Mouse (Mus musculus) spleen, postnatal 14 days (tissue): ENCODE measurements around the gene Ccdc181.
A peak's percentile ranks its signal among the peaks of the same experiment; 100 is the strongest.

Experiments
- DNase-seq, 2 experiments: peaks; one replicate each; pipeline ENCODE4 v3.0.0; 2021 to 2022; ENCODE audit warnings: low spot score in 2 of 2

The Ccdc181 gene

DNA sequence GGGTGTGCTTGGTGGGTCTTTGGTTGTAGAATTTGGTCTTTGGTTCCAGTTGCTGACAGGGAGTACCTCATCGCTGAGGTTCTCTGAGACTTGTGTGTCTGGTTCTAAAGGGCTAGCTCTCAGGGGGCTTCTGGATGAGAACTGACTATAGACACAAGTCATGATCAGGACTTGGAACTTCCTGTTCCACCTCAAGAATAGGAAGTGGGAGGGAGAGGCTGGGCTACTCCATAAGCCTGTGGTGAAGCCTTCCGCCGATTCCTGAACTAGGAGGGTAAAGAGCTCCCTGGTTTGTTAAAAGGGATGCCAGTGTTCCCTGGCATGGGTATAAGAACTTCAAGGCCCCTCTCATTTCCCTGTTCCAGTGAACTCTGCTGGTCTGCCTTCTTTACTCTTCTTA lies 8.6 kb downstream of the Ccdc181 start:
- no peak for DNase-seq

DNA sequence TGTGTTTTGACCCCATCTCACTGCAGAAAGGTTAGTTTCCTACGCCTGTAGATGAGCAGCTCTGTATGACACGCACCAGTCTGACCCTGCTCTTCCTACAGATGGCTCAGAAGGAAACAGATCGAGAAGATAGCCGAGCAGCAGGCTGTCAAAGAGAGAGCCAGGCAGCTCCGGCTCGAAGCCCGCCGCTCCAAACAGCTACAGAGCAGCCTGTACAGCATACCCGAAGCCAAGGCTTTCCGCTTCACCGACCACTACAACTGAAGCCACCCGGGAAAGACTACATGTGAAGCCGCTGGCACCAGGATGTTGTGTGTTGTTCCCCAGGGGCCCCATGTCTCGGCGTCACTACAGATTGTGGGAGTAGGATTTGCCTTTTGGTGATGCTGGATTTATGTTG lies 12.0 kb downstream of the Ccdc181 start:
- no peak for DNase-seq

DNA sequence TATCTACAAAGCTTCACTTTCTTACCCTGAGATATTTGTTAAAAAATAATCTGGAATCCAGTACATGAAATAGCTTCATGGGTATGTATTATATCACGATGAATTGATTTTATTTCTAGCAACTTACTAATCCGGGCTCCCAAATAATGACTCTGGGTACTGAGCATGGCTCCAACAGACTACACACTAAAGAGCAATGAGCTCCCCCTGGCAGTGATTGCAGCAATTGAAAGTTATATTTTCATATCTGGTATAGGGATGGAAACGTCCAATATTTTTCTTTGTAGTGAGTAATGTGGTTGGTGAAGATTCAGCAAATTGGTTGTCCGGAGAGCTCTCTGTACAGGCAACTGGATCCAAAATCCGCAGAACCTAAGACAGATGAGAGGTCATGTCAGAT lies 16.7 kb downstream of the Ccdc181 start:
- no peak for DNase-seq

DNA sequence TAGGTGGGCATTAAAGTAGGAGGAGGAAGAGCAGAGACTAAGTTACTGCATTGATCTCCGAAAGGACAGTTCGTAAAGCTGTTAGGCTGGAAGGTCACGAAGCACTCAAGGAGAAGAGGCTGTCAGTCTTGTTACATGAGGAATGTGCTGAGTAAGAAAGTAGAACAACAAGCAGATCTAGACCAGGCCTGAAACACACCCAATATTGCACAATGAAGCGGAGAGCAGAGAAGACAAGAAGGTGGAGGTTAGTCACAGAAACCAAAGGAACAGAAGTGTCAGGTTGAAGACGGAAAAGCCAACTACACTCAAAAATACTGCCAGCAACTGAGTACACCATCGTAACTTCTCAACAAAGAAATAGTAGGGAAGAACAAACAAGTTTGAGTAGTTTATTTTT lies 18.7 kb downstream of the Ccdc181 start:
- no peak for DNase-seq

DNA sequence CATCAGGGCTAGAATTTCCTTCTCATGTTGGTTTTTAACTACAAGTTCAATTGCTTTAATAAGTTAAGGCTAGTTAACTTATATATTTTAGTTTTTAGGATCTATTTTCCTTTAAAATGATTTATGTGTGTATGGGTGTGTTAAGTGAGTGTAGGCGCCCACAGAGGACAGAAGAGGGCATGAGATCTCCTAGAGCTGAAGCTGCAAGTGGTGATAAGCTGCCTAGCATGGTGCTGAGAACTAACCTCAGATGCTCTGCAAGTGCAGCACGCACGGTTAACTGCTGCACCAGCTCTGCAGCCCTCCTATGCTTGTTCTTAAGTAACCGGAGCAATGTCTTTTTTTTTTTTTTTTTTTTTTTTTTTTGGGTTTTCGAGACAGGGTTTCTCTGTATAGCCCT lies 21.1 kb downstream of the Ccdc181 start:
- no peak for DNase-seq

DNA sequence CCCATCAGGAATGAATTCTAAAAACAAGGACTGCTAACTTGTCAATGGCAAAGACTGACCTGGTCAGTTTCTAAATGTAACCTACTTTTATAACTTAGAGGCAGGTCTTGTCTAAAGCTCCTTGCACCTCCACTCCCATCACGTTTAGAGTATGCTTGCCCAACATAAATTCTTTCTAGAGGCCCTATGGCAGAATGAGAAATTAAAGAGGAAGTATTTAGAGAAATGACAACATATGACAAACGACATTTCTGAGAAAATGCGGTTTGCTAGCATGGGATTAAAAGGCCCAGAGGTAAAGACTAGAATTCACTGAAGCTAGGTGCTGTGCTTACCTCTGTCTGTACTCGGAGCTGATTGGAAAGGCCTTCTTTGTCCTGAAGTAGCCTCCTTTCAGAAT lies 26.6 kb downstream of the Ccdc181 start:
- DNase-seq = no peak

DNA sequence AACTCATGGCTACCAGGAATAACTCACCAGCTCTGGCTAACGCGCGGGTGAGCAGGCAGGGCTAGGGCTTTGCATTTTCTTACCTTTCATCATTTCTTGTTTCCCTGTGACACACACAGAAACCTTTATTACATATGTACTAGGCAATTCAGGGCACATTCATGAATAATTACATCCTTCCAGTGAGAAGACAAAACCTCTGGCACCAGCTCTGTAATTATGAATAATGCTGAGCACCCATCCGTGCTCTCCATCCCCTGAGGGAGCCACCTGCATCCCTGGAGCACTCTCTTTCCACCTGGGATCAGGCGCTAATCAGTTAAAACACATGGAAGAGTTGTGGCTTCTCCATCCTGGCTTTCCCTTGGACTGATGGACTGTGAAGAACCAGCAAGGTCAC lies 28.4 kb downstream of the Ccdc181 start, which contains the start of gene Nme7:
Gene Nme7, plus strand, starts transcription at position 301 of the 400 bp plus-strand sequence.
- no peak for DNase-seq

DNA sequence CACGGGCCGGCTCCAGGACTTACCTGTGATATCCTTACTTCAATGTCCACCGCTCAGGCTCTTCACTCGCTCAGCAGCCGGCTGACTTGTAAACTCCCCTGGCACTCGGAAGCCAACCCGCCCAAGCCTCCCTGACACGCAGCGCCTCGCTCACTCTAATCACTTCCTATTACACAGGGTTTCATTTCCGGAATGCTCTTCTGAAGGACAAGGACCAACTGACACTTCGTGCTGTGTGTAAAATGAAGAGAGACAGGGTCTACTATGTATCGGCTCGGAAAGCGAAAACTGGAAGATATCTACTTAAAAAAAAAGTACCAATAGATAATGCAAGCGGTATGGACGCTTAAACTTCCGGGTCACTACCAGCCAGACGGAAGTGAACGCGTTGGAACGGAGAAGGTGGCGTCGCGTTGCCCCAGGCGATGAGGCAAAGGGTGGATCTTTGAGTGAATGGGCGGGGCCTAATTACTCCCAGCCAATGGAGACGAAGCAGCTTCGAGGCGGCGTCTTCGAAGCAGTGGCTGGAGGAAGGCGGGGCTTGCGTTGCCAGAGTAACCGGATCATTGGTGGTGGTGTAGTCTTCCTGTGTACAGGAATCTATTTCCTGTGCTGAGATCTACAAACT lies 31.9 kb downstream of the Ccdc181 start, which contains the start of gene Blzf1:
Gene Blzf1, minus strand, starts transcription at position 366 of the 628 bp plus-strand sequence.
- peak; percentile 94 to 97 for DNase-seq

DNA sequence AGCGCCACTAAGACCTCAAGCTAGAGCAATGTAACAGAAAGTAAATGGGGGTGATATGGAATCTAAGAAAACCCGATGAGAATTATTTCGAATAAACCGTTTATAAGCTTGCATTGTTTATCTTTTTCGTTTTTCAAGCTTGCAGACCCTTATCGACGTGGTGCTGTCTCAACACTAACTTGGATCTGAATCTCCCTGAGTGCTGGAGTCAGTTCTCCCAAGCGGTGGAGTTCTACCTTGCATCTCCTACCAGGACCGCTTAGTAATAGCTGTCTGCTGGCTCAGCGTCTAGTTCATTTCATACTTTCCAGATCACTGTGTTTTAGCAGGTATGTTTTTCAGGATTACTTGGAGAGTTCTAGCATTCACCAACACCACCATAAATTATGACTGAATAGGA lies 32.5 kb downstream of the Ccdc181 start:
- DNase-seq = no peak

DNA sequence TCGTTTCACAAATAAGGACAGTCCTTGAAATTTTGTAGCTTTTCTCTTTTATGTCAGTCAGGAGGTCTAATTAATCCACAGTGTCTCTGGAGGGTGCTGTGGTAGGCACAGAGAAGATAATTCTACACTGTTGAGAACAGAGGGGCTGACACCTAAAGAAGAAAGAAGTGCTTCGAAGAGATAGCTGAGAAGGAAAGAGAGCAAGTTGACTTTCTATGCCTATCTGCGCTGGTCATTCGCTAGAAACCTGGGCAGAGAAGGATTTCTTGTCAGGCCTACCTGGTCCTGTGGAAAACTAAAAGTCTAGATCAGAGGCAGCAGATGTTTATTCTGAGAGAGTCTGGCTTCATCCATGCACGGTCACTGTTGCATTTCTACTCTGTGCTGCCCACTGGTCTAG lies 38.7 kb downstream of the Ccdc181 start:
- DNase-seq = no peak

DNA sequence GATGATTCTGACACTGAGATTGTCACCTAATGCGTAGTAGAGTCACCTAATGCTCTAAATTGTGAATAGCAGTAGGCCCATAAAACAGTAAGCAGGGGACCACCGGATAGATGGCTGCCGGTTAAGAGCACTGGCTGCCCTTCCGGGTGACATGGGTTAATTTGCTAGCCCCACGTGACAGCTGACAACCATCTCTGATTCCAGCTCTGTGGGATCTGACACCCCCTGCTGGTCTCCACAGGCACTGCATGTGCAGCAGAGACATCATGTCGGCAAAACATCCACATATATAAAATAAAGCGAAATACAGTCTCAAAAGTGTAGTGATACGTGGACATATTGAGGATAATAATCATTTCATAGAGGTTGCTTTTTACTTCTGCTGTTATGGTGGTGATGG lies 39.9 kb downstream of the Ccdc181 start:
- DNase-seq = peak; percentile 19 to 31

DNA sequence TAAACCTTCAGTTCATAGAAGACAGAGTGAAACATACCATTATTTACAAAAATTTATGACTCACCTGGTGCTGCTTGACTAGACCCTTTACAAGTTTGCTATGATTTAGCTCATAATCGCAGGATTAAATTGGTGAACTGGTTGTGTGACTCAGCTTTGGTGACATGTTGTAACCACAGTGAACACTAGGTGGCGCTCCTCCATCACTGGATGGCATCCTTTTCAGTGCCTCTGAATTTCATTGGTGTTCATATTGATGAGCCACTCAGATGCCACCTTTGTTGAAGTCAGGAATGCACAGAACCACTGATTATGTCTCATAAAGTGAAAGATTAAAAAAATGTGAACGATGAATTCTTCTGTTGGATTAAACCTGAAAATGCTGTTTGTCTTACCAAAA lies 41.3 kb downstream of the Ccdc181 start:
- peak; percentile 36 to 67 for DNase-seq

DNA sequence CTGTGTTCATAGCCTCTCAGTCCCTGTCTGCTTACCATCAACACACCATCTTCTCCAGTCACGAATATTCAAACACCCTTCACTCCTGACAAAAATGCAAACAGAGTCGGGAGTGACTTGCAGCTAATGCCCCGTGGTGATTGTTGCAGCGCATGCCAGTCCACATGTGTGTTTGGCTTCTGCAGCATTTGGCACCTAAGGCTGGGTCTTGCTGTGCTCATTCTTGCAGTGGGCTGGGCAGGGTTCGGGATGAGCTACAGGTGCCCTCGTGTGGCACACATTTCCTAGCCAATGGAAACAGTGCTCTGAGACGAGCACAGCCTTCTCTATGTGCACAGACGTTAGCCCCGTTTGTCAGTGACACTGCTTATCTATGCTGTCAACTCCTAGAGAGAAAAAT lies 41.9 kb downstream of the Ccdc181 start:
- no peak for DNase-seq

DNA sequence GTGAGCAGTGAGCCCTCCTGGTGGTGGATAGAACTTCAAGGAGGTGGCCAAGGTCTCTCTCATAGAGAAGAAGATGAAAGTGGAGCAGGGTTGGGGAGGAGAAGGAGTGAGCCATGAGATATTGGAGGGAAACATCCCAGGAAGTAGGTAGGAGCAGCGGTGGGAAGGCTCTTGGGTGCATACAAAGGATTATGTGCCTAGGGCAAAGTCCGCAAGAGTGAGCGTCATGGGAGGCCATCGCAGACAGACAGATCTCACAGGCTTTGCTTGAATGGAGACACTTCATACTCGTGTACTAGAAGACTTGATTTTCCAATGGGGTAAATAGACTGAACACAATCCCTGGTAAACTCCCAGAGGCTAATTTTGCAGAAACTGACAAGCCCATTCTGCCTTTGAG lies 43.1 kb downstream of the Ccdc181 start:
- DNase-seq = no peak

DNA sequence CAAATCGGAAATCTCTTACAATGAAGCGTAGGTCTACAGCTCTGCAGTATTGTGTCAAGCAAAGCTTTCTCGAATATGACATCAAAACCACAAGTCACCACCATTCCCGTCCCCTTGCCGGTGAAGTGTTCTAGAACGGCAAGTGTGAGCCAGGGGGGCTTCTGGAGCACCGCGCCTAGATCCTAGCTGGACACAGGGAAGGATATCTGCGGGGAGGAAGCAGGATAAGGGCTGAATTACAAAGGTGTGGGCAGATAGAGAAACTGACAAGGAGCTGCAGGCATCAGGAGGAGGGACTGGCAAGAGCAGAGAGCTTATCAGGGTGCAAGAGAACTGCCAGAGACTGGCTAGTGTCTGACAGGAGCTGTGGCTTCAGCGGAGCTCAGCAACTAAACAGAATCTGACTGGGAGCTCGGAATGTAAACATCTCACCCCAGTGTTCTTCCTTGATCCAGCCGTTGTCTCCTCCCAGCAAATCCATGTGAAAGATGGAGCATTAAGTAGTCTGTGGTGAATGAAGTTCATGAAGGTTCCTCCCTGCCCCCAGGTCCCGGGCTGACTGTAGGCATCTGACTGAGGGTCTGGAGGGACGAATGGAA lies 44.3 kb downstream of the Ccdc181 start:
- no peak for DNase-seq

DNA sequence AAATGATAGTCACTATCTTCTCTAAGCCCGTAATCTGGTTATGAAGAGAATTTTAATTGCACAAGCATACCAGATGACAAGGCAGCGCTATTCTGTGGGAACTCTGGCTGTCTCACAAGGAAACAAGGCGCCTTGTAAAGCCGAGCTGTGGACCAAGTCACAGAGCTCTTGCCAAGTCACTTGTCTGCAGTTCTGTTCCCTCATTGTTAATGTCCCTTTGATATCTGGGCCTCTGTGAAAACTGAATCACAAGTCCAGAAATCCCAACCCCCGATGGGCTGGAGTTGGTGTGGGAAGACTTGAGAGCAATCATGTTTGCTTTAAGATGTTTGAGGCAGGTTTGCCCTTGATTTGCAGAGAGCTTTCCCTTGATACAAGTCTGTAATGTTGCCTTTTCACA lies 45.3 kb downstream of the Ccdc181 start:
- DNase-seq = no peak

DNA sequence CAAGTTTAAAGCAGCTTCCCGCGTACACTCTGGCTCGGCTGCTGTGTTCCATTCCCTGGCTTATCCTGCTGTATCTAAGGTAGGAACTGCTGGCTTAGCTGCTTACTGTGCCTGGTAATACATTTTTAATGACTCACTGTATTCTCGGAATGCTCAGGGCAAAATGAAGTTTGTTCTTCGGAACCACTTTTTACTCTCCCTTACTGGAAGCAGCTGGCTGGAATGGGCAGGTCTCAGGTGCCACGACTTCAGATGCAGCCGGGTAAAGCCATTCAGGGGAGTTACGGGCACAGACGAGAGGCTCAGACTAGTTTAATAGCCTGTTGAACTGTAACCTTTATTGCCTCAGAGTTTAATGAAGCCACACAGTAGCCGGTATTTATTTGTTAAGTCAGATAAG lies 46.0 kb downstream of the Ccdc181 start:
- DNase-seq = no peak

DNA sequence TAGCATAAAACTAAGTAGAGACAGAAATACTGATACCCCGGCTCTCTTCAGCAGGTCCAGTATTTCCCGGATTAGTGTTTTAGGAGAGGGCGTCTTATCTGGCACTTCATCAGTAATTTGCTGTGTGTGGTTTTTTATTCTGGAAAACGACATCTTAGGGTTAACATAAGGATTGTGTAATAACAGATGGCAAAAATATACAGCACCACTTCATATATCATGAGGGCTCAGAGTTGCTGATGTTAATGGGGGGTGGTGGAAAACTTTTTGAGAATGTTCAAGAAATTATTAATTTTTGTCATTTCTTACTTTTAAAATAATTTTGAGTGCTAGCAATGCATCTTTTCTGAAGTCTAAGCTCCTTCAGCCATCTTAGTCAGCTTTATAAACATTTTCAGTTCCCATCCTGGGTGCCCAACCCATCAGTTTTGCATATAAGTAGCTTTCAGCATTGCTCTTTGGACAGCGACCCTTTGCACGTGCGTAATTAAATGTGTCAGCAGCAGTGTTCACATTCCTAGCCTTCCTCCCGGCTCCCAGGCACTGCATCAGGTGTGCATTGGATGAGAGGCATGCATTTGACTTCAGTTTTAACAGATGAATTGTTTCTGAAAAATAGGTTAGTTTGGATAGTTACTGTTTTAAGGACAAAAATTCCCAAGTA lies 47.7 kb downstream of the Ccdc181 start:
- no peak for DNase-seq

DNA sequence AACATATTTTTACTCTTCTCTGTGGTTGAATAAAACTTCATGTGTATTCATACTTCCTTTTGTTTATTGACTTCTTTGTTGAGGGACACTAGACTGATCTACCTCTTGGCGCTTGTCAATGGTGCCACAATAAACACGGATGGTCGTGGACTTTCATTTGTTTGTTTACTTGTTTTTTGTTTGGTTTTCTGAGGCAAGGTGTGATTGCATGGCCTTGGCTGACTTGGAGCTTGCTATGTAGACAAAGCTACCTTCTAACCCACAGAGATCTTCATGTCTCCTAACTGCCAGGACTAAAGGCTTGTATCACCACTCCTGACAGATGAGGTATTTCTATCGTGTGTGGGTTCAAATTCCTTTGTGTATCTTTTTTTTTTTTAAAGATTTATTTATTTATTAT lies 48.8 kb downstream of the Ccdc181 start:
- DNase-seq = no peak

DNA sequence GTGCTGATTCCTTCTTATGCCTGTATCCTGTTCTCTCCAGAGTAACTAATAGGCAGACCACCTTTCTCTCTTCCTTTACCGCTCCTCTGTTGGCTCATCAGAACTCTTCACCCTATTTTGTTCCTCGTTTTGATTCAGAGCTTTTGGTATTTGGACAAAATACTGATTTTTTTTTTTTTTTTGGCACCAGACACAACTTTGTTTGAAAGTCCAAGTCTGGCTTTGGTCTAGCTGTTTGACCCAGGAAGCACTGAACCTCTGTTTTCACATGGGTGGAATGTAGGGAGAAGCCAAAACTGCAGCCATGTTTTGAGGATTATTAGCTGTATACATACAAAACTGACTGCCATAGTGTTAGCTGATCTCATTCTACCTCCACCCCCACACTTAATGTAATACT lies 49.5 kb downstream of the Ccdc181 start:
- no peak for DNase-seq

DNA sequence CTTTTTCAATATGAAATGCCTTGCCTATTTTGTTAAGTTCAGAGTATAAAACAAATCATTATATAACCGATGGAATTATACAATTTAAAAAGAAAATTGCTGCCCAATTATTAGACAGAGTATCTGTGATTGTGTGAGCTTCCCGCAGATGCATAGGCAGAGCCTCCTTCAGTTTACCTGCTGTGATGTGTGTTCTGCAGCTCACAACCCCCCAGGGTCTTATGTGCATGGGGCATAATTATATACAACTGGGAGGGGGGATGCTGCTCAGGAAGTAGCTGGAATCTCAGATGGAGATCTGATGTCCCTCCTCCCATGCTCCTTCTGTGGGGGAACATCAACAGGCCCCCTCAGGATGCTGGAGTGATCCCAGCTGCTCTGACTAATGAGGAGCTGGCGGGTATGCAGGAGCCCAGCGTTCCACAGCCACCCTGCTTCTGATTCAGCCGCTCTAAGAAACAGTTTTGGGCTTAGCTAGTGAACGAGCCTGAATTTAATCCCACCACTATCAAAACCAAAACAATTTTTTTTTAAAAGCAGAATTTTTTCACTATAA lies 51.3 kb downstream of the Ccdc181 start:
- no peak for DNase-seq

DNA sequence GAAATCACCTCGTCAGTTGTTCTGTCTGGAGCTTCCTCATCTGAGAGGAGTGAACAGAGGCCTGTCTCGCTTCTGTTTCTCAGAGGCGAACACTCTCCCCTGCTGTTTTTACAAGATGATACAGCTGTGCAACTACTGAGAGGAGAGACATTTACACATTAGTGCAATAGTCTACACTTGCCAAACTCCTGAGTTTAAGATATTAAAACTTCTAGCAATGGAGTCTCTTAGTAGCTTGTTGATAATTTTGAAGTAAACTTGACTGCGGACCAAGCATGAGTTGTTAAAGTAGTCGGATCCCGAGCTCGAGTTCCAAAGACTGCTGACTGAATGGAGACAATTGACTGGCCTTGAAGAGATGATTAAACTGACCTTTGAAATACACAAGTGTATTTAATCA lies 52.4 kb downstream of the Ccdc181 start:
- DNase-seq = no peak

DNA sequence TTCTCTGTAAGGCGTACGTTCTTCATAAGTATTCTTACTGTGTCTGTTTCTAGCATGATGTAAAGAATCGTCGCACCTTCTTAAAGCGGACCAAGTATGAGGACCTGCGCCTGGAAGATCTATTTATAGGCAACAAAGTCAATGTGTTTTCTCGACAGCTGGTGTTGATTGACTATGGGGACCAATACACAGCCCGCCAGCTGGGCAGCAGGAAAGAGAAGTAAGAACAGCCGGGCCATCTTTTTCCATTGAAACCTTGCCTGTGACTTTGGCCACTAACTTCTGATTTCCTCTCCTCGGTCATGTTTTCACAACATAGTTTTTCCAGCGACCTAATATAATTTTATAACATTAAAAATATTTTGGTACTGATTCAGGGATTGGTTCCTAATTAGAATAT lies 57.2 kb downstream of the Ccdc181 start:
- DNase-seq = no peak
